Mouse (Mus musculus) liver, embryonic 13.5 days (tissue): ENCODE data around the gene Copz1. TPM values are rescaled to one million over a fixed set of nuclear protein-coding genes. Genes with fewer than 3 reads are reported as not detected.
A peak's percentile ranks its signal among the peaks of the same experiment; 100 is the strongest.

Source experiments
- ATAC-seq: fragments of 200-750 bp; cut with Nextera tagmentation; 2 replicates; pipeline ENCODE4 v1.8.0; 2017; ENCODE audit warnings: low read depth, mild to moderate bottlenecking, moderate number of reproducible peaks, moderate library complexity
- DNase-seq: peaks from one replicate; pipeline ENCODE4 v3.0.0; 2022
- H3K27ac ChIP-seq: fragments of 300-500 bp; sonication (generic); 2 replicates; pipeline ENCODE4 v1.5.1; 2015; ENCODE audit warnings: moderate library complexity, mild to moderate bottlenecking, inconsistent platforms
- H3K27me3 ChIP-seq: fragments of 300-500 bp; sonication (generic); 2 replicates; pipeline ENCODE4 v1.6.1; 2015; ENCODE audit warnings: mild to moderate bottlenecking, inconsistent platforms
- H3K36me3 ChIP-seq: fragments of 300-500 bp; sonication (generic); 2 replicates; pipeline ENCODE4 v1.6.1; 2015; ENCODE audit warnings: mild to moderate bottlenecking, inconsistent platforms
- H3K4me1 ChIP-seq: fragments of 300-500 bp; sonication (generic); replicated peaks from 2 replicates; pipeline ENCODE4 v1.6.1; 2015; ENCODE audit warnings: inconsistent platforms
- H3K4me2 ChIP-seq: fragments of 300-500 bp; sonication (generic); 2 replicates; pipeline ENCODE4 v1.6.1; 2015; ENCODE audit warnings: inconsistent platforms, mild to moderate bottlenecking, moderate library complexity
- H3K4me3 ChIP-seq: fragments of 300-500 bp; sonication (generic); replicated peaks from 2 replicates; pipeline ENCODE4 v1.5.1; 2015; ENCODE audit warnings: mild to moderate bottlenecking, inconsistent platforms
- H3K9ac ChIP-seq: fragments of 300-500 bp; sonication (generic); 2 replicates; pipeline ENCODE4 v1.6.1; 2015; ENCODE audit warnings: mild to moderate bottlenecking, inconsistent platforms
- H3K9me3 ChIP-seq: fragments of 300-500 bp; sonication (generic); replicated peaks from 2 replicates; pipeline ENCODE4 v1.6.1; 2016; ENCODE audit warnings: inconsistent platforms
- WGBS: fragments of 180-500 bp; shearing (Covaris S2); methylation state at CpG from one replicate; pipeline ENCODE4 v1.1.7; 2015; ENCODE audit not compliant: insufficient replicate concordance; 5-methylcytosine and 5-hydroxymethylcytosine counted together
- polyA plus RNA-seq: library from polyadenylated mRNA; unstranded; fragments of >200 nt; fragmentation: Nextera tagmentation; extraction: Ambion mirVana; gene quantifications from 2 replicates; pipeline ENCODE4 v1.2.1, GENCODE M21; 2015

Copz1 gene
- 213 and 240 TPM in 2 replicates for polyA plus RNA-seq

- Histone ChIP-seq H3K27me3 (no peaks in the 10 kb centered on the region), H3K9ac (peak within 1 kb of the TSS; percentile 87), H3K4me3 (peak within 1 kb of the TSS; percentile 82), H3K27ac (peak within 1 kb of the TSS; percentile 85), H3K9me3 (no peaks in the 10 kb centered on the region), H3K4me1 (peaks cover 64% of the 10 kb centered on the region), H3K4me2 (peak within 1 kb of the TSS; percentile 76), H3K36me3 (peaks cover 14% of the 10 kb centered on the region)
- 0% methylated on average over 38 of the region's 38 CpGs for WGBS
- peak; percentile 97 for ATAC-seq
- DNase-seq: peak; percentile 97
Observed at GRCm38 (mm10) chr15:103272419-103273279, at the start of gene Copz1. Gene Copz1, plus strand, starts transcription at chr15:103272714.

- no peak overlapping the region for H3K9ac ChIP-seq
- WGBS: 85% methylated on average over 2 of the region's 2 CpGs
- ATAC-seq (no peak), DNase-seq (no peak)
- H3K4me3 ChIP-seq: no peak overlapping the region
- H3K27ac ChIP-seq: no peak overlapping the region
- H3K9me3 ChIP-seq: no peaks in the 10 kb centered on the region
- H3K27me3 ChIP-seq: no peaks in the 10 kb centered on the region
- peaks cover 37% of the 10 kb centered on the region for H3K4me1 ChIP-seq
- no peak overlapping the region for H3K4me2 ChIP-seq
- peaks cover 35% of the 10 kb centered on the region for H3K36me3 ChIP-seq
Observed at GRCm38 (mm10) chr15:103224161-103224560, 48.4 kb upstream of the Copz1 start.

GRCm38 (mm10) chr15:103227022-103227421, 45.5 kb upstream of the Copz1 start:
- peaks cover 30% of the 10 kb centered on the region for H3K36me3 ChIP-seq
- H3K4me1 ChIP-seq: peaks cover 26% of the 10 kb centered on the region
- 88% methylated on average over 3 of the region's 3 CpGs for WGBS
- H3K9ac ChIP-seq: no peak overlapping the region
- no peak overlapping the region for H3K4me3 ChIP-seq
- DNase-seq (no peak), ATAC-seq (no peak)
- H3K4me2 ChIP-seq: no peak overlapping the region
- H3K9me3 ChIP-seq: no peaks in the 10 kb centered on the region
- no peak overlapping the region for H3K27ac ChIP-seq
- no peaks in the 10 kb centered on the region for H3K27me3 ChIP-seq

GRCm38 (mm10) chr15:103227572-103227971, 44.9 kb upstream of the Copz1 start:
- H3K36me3 ChIP-seq: peaks cover 33% of the 10 kb centered on the region
- no peak overlapping the region for H3K4me2 ChIP-seq
- H3K9me3 ChIP-seq: no peaks in the 10 kb centered on the region
- H3K4me3 ChIP-seq: no peak overlapping the region
- H3K9ac ChIP-seq: no peak overlapping the region
- no peak overlapping the region for H3K27ac ChIP-seq
- DNase-seq: no peak
- ATAC-seq: no peak
- H3K27me3 ChIP-seq: no peaks in the 10 kb centered on the region
- peaks cover 30% of the 10 kb centered on the region for H3K4me1 ChIP-seq
- 84% methylated on average over 2 of the region's 2 CpGs for whole genome bisulfite sequencing

- no peaks in the 10 kb centered on the region for H3K27me3 ChIP-seq
- no peak overlapping the region for H3K9ac ChIP-seq
- no peak overlapping the region for H3K4me3 ChIP-seq
- 70% methylated on average over 2 of the region's 2 CpGs for WGBS
- no peaks in the 10 kb centered on the region for H3K9me3 ChIP-seq
- H3K36me3 ChIP-seq: peaks cover 30% of the 10 kb centered on the region
- H3K4me2 ChIP-seq: no peak overlapping the region
- H3K4me1 ChIP-seq: peaks cover 33% of the 10 kb centered on the region
- ATAC-seq (no peak), DNase-seq (no peak)
- H3K27ac ChIP-seq: no peak overlapping the region; the same call in 1 of the 2 replicates
Observed at GRCm38 (mm10) chr15:103228904-103229303, 43.6 kb upstream of the Copz1 start.

GRCm38 (mm10) chr15:103233119-103233518, 39.4 kb upstream of the Copz1 start:
- no peak overlapping the region for H3K9ac ChIP-seq
- H3K4me3 ChIP-seq: no peak overlapping the region
- DNase-seq: no peak
- no peaks in the 10 kb centered on the region for H3K27me3 ChIP-seq
- no peak for ATAC-seq
- peaks cover 52% of the 10 kb centered on the region for H3K4me1 ChIP-seq
- no peak overlapping the region for H3K4me2 ChIP-seq
- peaks cover 31% of the 10 kb centered on the region for H3K36me3 ChIP-seq
- WGBS: 68% methylated on average over 2 of the region's 2 CpGs
- no peaks in the 10 kb centered on the region for H3K9me3 ChIP-seq
- no peak overlapping the region for H3K27ac ChIP-seq

- ATAC-seq (no peak), DNase-seq (no peak)
- H3K9ac ChIP-seq: peak overlapping the region; percentile 82
- H3K4me2 ChIP-seq: peak overlapping the region; percentile 80
- WGBS: 72% methylated on average over 7 of the region's 7 CpGs
- H3K36me3 ChIP-seq: peaks cover 39% of the 10 kb centered on the region
- no peaks in the 10 kb centered on the region for H3K27me3 ChIP-seq
- H3K4me3 ChIP-seq: peak overlapping the region; percentile 80
- H3K9me3 ChIP-seq: no peaks in the 10 kb centered on the region
- H3K27ac ChIP-seq: peak overlapping the region; percentile 29; the same call in 1 of the 2 replicates
- peaks cover 43% of the 10 kb centered on the region for H3K4me1 ChIP-seq
Observed at GRCm38 (mm10) chr15:103237295-103237694, 35.2 kb upstream of the Copz1 start.

- DNase-seq (peak; percentile 97), ATAC-seq (peak; percentile 89)
- Histone ChIP-seq H3K9me3 (no peaks in the 10 kb centered on the region), H3K36me3 (peaks cover 50% of the 10 kb centered on the region), H3K27me3 (no peaks in the 10 kb centered on the region), H3K4me1 (peaks cover 51% of the 10 kb centered on the region), H3K9ac (peak overlapping the region; percentile 82), H3K27ac (peak overlapping the region; percentile 95), H3K4me3 (peak overlapping the region; percentile 80), H3K4me2 (peak overlapping the region; percentile 80)
- WGBS: under 1% methylated on average over 24 of the region's 26 CpGs
Observed at GRCm38 (mm10) chr15:103239130-103239684, 33.3 kb upstream of the Copz1 start.

GRCm38 (mm10) chr15:103239685-103240159, 32.8 kb upstream of the Copz1 start, which contains the start of gene Cbx5:
Gene Cbx5, minus strand, starts transcription at chr15:103239816.
- peak; percentile 92 for DNase-seq
- Histone ChIP-seq H3K36me3 (peaks cover 46% of the 10 kb centered on the region), H3K4me1 (peaks cover 51% of the 10 kb centered on the region)

GRCm38 (mm10) chr15:103240160-103241028, 32.1 kb upstream of the Copz1 start, which contains the start of gene Hnrnpa1:
Gene Hnrnpa1, plus strand, starts transcription at chr15:103240432.
- ATAC-seq (peak; percentile 80), DNase-seq (peak; percentile 94)
- Histone ChIP-seq H3K9me3 (no peaks in the 10 kb centered on the region), H3K27me3 (no peaks in the 10 kb centered on the region), H3K4me2 (peak within 1 kb of the TSS; percentile 91), H3K9ac (peak within 1 kb of the TSS; percentile 89), H3K4me1 (peaks cover 56% of the 10 kb centered on the region), H3K4me3 (peak within 1 kb of the TSS; percentile 80), H3K36me3 (peaks cover 46% of the 10 kb centered on the region), H3K27ac (peak within 1 kb of the TSS; percentile 95)
- under 1% methylated on average over 47 of the region's 47 CpGs for WGBS

More at GRCm38 (mm10) chr15:103239685-103240159, 32.8 kb upstream of the Copz1 start, which contains the start of gene Cbx5:
- under 1% methylated on average over 39 of the region's 39 CpGs for WGBS
- Histone ChIP-seq H3K27ac (peak within 1 kb of the TSS; percentile 95), H3K4me3 (peak within 1 kb of the TSS; percentile 80), H3K4me2 (peak within 1 kb of the TSS; percentile 91), H3K9me3 (no peaks in the 10 kb centered on the region), H3K9ac (peak within 1 kb of the TSS; percentile 89), H3K27me3 (no peaks in the 10 kb centered on the region)
- ATAC-seq: peak; percentile 80
